ENCODE assay signal across 23 mouse cellular contexts in genomic region chr15:100727834-100728233, GRCm38 (mm10). TPM values are rescaled to one million over a fixed set of nuclear protein-coding genes. Genes with fewer than 3 reads are reported as not detected.
DNase-seq lines count a peak whose midpoint lies in the region; ATAC-seq and TF ChIP-seq lines count a peak whose summit lies in the region.
"Had no signal": no experiment of that assay in that cellular context is flagged by ENCODE, and none has a peak within 500 bp of the region (broad histone marks: within the 10 kb centered on the region; RNA-seq: fewer than 3 reads in every experiment).

No protein-coding gene starts in this region.

- DNase-seq in layer of hippocampus, adult 2 months (ENCODE audit: low spot score in 2 of 2), result no peak
- DNase-seq in layer of hippocampus, adult 9-11 months, result no peak
- peak; percentile 65 for DNase-seq in CD4-positive, CD25-positive, alpha-beta regulatory T cell, adult 2 months (ENCODE audit: low read depth, low spot score)
- no peak for DNase-seq in frontal cortex, postnatal 14 days (ENCODE audit: low spot score in 2 of 2)
- DNase-seq in cerebellum, adult 9-11 months, result no peak
- DNase-seq: cerebellum, adult 11 months; cerebellum, postnatal 36 days; gastrocnemius, adult 2 months; heart, adult 18-20 months; kidney, adult 11 months; kidney, postnatal 10 days; liver, postnatal 0 days; lung, postnatal 36 days; right cerebral cortex, postnatal 25 days; thymus, postnatal 25 days had no signal

- peak overlapping the region; percentile 70 for H3K27ac ChIP-seq in layer of hippocampus, adult 2 months
- H3K27ac ChIP-seq in small intestine, adult 2 months (ENCODE audit: insufficient read depth, low read depth, low read length), result peak overlapping the region; percentile 93
- no peak overlapping the region for H3K27ac ChIP-seq in heart, embryonic 12.5 days (ENCODE audit: poor library complexity, severe bottlenecking)
- H3K27ac ChIP-seq: gastrocnemius, adult 2 months; hindbrain, embryonic 10.5 days; midbrain, embryonic 12.5 days; neural tube, embryonic 15.5 days had no signal

- peak; percentile 23 for ATAC-seq in inflammation-experienced regulatory T-cells, adult 6 months
- ATAC-seq in heart, embryonic 12.5 days (ENCODE audit: insufficient number of reproducible peaks, low FRiP score), result no peak
- ATAC-seq: forebrain, embryonic 14.5 days had no signal

- H3K36me3 ChIP-seq in small intestine, adult 2 months (ENCODE audit: control insufficient read depth, insufficient read depth, low read length), result peaks cover 9% of the 10 kb centered on the region
- no peaks in the 10 kb centered on the region for H3K36me3 ChIP-seq in heart, embryonic 12.5 days
- H3K36me3 ChIP-seq: hindbrain, embryonic 10.5 days; midbrain, embryonic 12.5 days; neural tube, embryonic 15.5 days had no signal

- no peak overlapping the region for H3K4me2 ChIP-seq in heart, embryonic 12.5 days
- H3K4me2 ChIP-seq: midbrain, embryonic 12.5 days had no signal

- no peak overlapping the region for H3K9ac ChIP-seq in heart, embryonic 12.5 days
- H3K9ac ChIP-seq: liver, postnatal 0 days; midbrain, embryonic 12.5 days; neural tube, embryonic 15.5 days had no signal

- TF ChIP-seq CTCF in layer of hippocampus, adult 2 months (conservative IDR thresholded peaks at IDR 0.05), result no peak
- no peak for TF ChIP-seq CTCF in small intestine, adult 2 months (IDR thresholded peaks at IDR 0.05; ENCODE audit: extremely low read depth, insufficient read length, insufficient replicate concordance, low read depth, low read length)

- no peak overlapping the region for H3K4me3 ChIP-seq in layer of hippocampus, adult 2 months
- peak overlapping the region; percentile 75 for H3K4me3 ChIP-seq in small intestine, adult 2 months (ENCODE audit: low read depth, low read length)
- H3K4me3 ChIP-seq in heart, embryonic 12.5 days, result no peak overlapping the region
- H3K4me3 ChIP-seq: erythroblast, embryonic 14.5 days; gastrocnemius, adult 2 months; hindbrain, embryonic 10.5 days; midbrain, embryonic 12.5 days had no signal

- H3K27me3 ChIP-seq in small intestine, adult 2 months (ENCODE audit: control insufficient read depth, insufficient read depth, low read length), result no peaks in the 10 kb centered on the region
- H3K27me3 ChIP-seq in heart, embryonic 12.5 days (replicated peaks), result peaks cover 69% of the 10 kb centered on the region

- WGBS in small intestine, adult 2 months, result 23% methylated on average over 11 of the region's 11 CpGs
- 86% methylated on average over 11 of the region's 11 CpGs for whole genome bisulfite sequencing in heart, embryonic 12.5 days

- no peaks in the 10 kb centered on the region for H3K9me3 ChIP-seq in heart, embryonic 12.5 days (replicated peaks)
- H3K9me3 ChIP-seq: hindbrain, embryonic 10.5 days; midbrain, embryonic 12.5 days; neural tube, embryonic 15.5 days had no signal

- peaks cover 29% of the 10 kb centered on the region for H3K4me1 ChIP-seq in small intestine, adult 2 months (ENCODE audit: control insufficient read depth, insufficient read depth, insufficient read length, low read length)
- H3K4me1 ChIP-seq in heart, embryonic 12.5 days (replicated peaks), result peaks cover 10% of the 10 kb centered on the region

- TF ChIP-seq POLR2A in small intestine, adult 2 months (IDR thresholded peaks at IDR 0.05; ENCODE audit: low read depth, low read length), result peak; percentile 61; the same call in 1 of the 2 replicates

RNA-seq across cellular contexts. Expression of gene Galnt6, which starts 1.3 kb away (rescaled TPM):
- total RNA-seq in layer of hippocampus, adult 2 months (2021), result 1 to 10 TPM; 5.6 to 7.0 TPM
- 10 to 100 TPM; 55.3 to 67.0 (median 65.0) TPM for polyA plus RNA-seq in inflammation-experienced regulatory T-cells, adult 6 months (2017; shearing (Covaris generic))
- 35.2 and 73.0 TPM in 2 replicates for polyA plus RNA-seq in small intestine, adult 2 months (2012; rRNA removed)
- polyA plus RNA-seq in heart, embryonic 12.5 days (2016; fragmentation: Nextera tagmentation; extraction: Ambion mirVana), result 0.14 and 0.39 TPM in 2 replicates

RNA-seq across cellular contexts. Expression of gene Slc4a8, which starts 33.7 kb away (rescaled TPM):
- 10 to 100 TPM; 77.4 to 94.2 TPM for total RNA-seq in layer of hippocampus, adult 2 months (2021)
- polyA plus RNA-seq in inflammation-experienced regulatory T-cells, adult 6 months (2017; shearing (Covaris generic)), result 10 to 100 TPM in 1 of 3 experiments, 1 to 10 TPM in 2; 7.4 to 10.9 (median 9.1) TPM
- polyA plus RNA-seq in small intestine, adult 2 months (2012; rRNA removed), result 0.51 and 0.98 TPM in 2 replicates
- polyA plus RNA-seq in heart, embryonic 12.5 days (2016; fragmentation: Nextera tagmentation; extraction: Ambion mirVana), result 1.1 and 1.2 TPM in 2 replicates

RNA-seq across cellular contexts. Expression of gene Cela1, which starts 40.1 kb away (rescaled TPM):
- total RNA-seq in layer of hippocampus, adult 2 months (2021), result 1 to 10 TPM; 1.3 TPM
- 10 to 100 TPM in 1 of 3 experiments, 1 to 10 TPM in 2; 6.8 to 12.6 (median 8.2) TPM for polyA plus RNA-seq in inflammation-experienced regulatory T-cells, adult 6 months (2017; shearing (Covaris generic))
- 55.9 and 26,246 TPM in 2 replicates for polyA plus RNA-seq in small intestine, adult 2 months (2012; rRNA removed)
- 1.4 and 1.6 TPM in 2 replicates for polyA plus RNA-seq in heart, embryonic 12.5 days (2016; fragmentation: Nextera tagmentation; extraction: Ambion mirVana)
- total RNA-seq: gastrocnemius, adult 2 months had no signal

RNA-seq across cellular contexts. Expression of gene Bin2, which starts 58.5 kb away (rescaled TPM):
- 1 to 10 TPM; 5.3 to 5.6 TPM for total RNA-seq in layer of hippocampus, adult 2 months (2021)
- polyA plus RNA-seq in inflammation-experienced regulatory T-cells, adult 6 months (2017; shearing (Covaris generic)), result 100 to 1,000 TPM; 292 to 493 (median 317) TPM
- 6.6 and 13.0 TPM in 2 replicates for polyA plus RNA-seq in small intestine, adult 2 months (2012; rRNA removed)
- 3.7 and 6.3 TPM in 2 replicates for polyA plus RNA-seq in heart, embryonic 12.5 days (2016; fragmentation: Nextera tagmentation; extraction: Ambion mirVana)

Comparison
In these comparisons a context has a peak if more than half of its experiments do, and no peak if none do; other contexts are left out.
1. RNA of gene Galnt6, which starts 1.3 kb away (polyA plus RNA-seq): 35.2 to 73.0 TPM in small intestine, adult 2 months and 55.3 to 67.0 TPM in inflammation-experienced regulatory T-cells, adult 6 months; 0.14 to 0.39 TPM in heart, embryonic 12.5 days; every median in the first group is over 10 times any median in the second.